Mouse (Mus musculus) ES-Bruce4 (cell line): Measurements from ENCODE around the gene Scgb2b20. TPM values are rescaled to one million over a fixed set of nuclear protein-coding genes. Genes with fewer than 3 reads are reported as not detected.
"Not testable (repeated sequence)": the region's sequence is repeated elsewhere in the genome, so short reads cannot be mapped to it uniquely, and the experiment has no call there.

Source experiments
- H3K27ac ChIP-seq: 2 replicates; pipeline ENCODE4 v1.5.1; 2012; ENCODE audit warnings: low read length, inconsistent platforms; ENCODE audit not compliant: insufficient read depth
- H3K27me3 ChIP-seq: 2 replicates; pipeline ENCODE4 v1.6.1; 2012; ENCODE audit warnings: mild to moderate bottlenecking, low read length, inconsistent platforms; ENCODE audit not compliant: control insufficient read depth, poor library complexity, insufficient read depth, severe bottlenecking
- H3K36me3 ChIP-seq: 2 replicates; pipeline ENCODE4 v1.6.1; 2012; ENCODE audit warnings: inconsistent platforms, mild to moderate bottlenecking, low read length, moderate library complexity; ENCODE audit not compliant: control insufficient read depth, poor library complexity, insufficient read depth, severe bottlenecking
- H3K4me1 ChIP-seq: one replicate; pipeline ENCODE4 v1.8.1; 2011; ENCODE audit warnings: low read length; ENCODE audit not compliant: control insufficient read depth, insufficient read depth
- H3K4me3 ChIP-seq: 2 replicates; pipeline ENCODE4 v1.5.1; 2011; ENCODE audit warnings: low read depth, mild to moderate bottlenecking, low read length
- H3K9ac ChIP-seq: 2 replicates; pipeline ENCODE4 v1.6.1; 2012; ENCODE audit warnings: low read depth, mild to moderate bottlenecking, inconsistent platforms; ENCODE audit not compliant: poor library complexity, severe bottlenecking
- H3K9me3 ChIP-seq: replicated peaks from 2 replicates; pipeline ENCODE4 v1.6.1; 2012; ENCODE audit warnings: mild to moderate bottlenecking, low read length, inconsistent platforms; ENCODE audit not compliant: control insufficient read depth, poor library complexity, insufficient read depth, severe bottlenecking
- CTCF ChIP-seq: IDR thresholded peaks from one replicate; pipeline ENCODE4 v1.8.1; 2011; ENCODE audit warnings: low read depth, low read length
- EP300 ChIP-seq: IDR thresholded peaks from 2 replicates; pipeline ENCODE4 v1.6.1; 2011; ENCODE audit warnings: low read depth, low read length; ENCODE audit not compliant: insufficient read depth
- POLR2A ChIP-seq: IDR thresholded peaks from one replicate; pipeline ENCODE4 v1.8.1; 2011; ENCODE audit warnings: low read length; ENCODE audit not compliant: insufficient read depth
- polyA plus RNA-seq: library from polyadenylated mRNA; stranded (reverse); fragments of >200 nt; gene quantifications from 2 replicates; pipeline ENCODE4 v1.2.4, GENCODE M21; 2011; ENCODE audit warnings: low read depth; ENCODE audit not compliant: missing spikeins, insufficient read depth, insufficient read length

Scgb2b20 gene
- polyA plus RNA-seq, result not detected in 2 replicates

GRCm38 (mm10) chr7:33366222-33366621, at the start of gene Scgb2b20:
TSS of gene Scgb2b20 (minus strand) at chr7:33366322.
- not testable (repeated sequence) for H3K4me3 ChIP-seq, H3K4me1 ChIP-seq, H3K27me3 ChIP-seq, H3K27ac ChIP-seq, H3K9ac ChIP-seq, H3K36me3 ChIP-seq, H3K9me3 ChIP-seq

- not testable (repeated sequence) for H3K27me3 ChIP-seq, H3K4me3 ChIP-seq, H3K36me3 ChIP-seq, H3K9me3 ChIP-seq, H3K9ac ChIP-seq, H3K27ac ChIP-seq, H3K4me1 ChIP-seq
These were observed 43.6 kb upstream of the Scgb2b20 start for GRCm38 (mm10) chr7:33409681-33410080.

DNA sequence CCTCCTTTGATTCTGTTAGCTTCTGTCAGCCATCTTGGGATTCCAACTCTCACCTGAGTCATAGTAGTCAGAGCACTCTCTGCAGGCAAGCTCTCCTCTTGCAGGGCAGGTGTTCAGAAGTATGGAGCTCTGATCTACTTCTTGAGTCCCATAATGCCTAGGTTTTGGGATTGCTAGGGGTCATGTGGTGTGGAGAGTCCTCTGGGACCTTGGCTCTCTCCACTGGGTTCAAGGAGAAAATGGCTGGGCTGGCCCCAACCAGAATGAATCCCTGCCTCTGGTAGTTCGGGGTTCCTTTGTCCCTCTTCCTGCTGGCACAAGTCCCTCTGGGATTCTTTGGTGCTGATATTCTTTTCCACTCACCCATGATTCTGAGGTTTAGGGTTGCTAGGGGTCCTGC, 35.5 kb upstream of the Scgb2b20 start:
- H3K27ac ChIP-seq, result no peak overlapping the region
- no peaks in the 10 kb centered on the region for H3K36me3 ChIP-seq
- no peak overlapping the region for H3K4me3 ChIP-seq
- H3K9ac ChIP-seq, result no peak overlapping the region
- no peaks in the 10 kb centered on the region for H3K27me3 ChIP-seq
- no peaks in the 10 kb centered on the region for H3K4me1 ChIP-seq
- no peak for TF ChIP-seq EP300
- no peak for TF ChIP-seq POLR2A
- TF ChIP-seq CTCF, result no peak
- no peaks in the 10 kb centered on the region; the same call in 1 of the 2 replicates for H3K9me3 ChIP-seq

GRCm38 (mm10) chr7:33399749-33400148, 33.6 kb upstream of the Scgb2b20 start:
- not testable (repeated sequence) for H3K36me3 ChIP-seq, H3K27me3 ChIP-seq, H3K27ac ChIP-seq, H3K9me3 ChIP-seq, H3K4me3 ChIP-seq, H3K4me1 ChIP-seq, H3K9ac ChIP-seq

DNA sequence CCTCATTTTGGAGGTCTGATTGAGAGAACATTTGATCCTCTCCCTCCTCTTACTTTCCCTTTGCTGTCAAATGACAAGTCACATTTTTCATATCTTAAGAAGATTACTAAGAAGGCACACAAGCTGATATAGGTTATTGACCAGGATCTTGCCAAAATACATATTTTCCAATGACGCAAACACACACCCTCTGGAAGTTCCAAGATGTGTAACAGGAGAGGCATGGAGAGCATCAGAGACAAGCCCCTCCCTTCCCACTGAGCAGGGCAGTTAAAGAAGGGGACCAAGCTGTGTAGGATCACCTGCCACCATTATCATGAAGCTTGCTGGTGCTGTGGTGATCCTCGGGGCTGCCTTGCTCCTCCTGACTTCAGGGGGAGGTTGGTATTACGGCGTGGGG, 6.8 kb upstream of the Scgb2b20 start, which contains the start of gene Scgb1b20:
TSS of gene Scgb1b20 (plus strand) at position 301 of the 400 bp plus-strand sequence.
- H3K9me3 ChIP-seq, H3K9ac ChIP-seq, H3K4me1 ChIP-seq, H3K4me3 ChIP-seq, H3K36me3 ChIP-seq, H3K27me3 ChIP-seq, H3K27ac ChIP-seq: not testable (repeated sequence)

Other genes starting within 250 kb of the Scgb2b20 start
- not detected in 2 replicates for gene Scgb2b18, start 192.5 kb downstream of the Scgb2b20 start, polyA plus RNA-seq
- gene Scgb1b18, start 180.8 kb downstream of the Scgb2b20 start, polyA plus RNA-seq, result not detected in 2 replicates
- gene Scgb2b19, start 86.0 kb downstream of the Scgb2b20 start, polyA plus RNA-seq, result not detected in 2 replicates
- gene Scgb1b19, start 79.0 kb downstream of the Scgb2b20 start, polyA plus RNA-seq, result not detected in 2 replicates
- not detected in 2 replicates for gene Scgb1b20, start 6.9 kb upstream of the Scgb2b20 start, polyA plus RNA-seq
- gene Scgb2b21, start 154.1 kb upstream of the Scgb2b20 start, polyA plus RNA-seq, result not detected in 2 replicates